Mouse (Mus musculus) R1 (cell line): ENCODE measurements at regions not wholly inside any gene's neighbourhood (a gene's known extent, or its start where the extent isn't known, plus 50 kb on each side); places are given as distances from the start of the nearest gene placed in this dataset.
"Not testable (repeated sequence)": the region's sequence is repeated elsewhere in the genome, so short reads cannot be mapped to it uniquely, and the experiment has no call there.

Experiments
- DNase-seq: peaks from one replicate; pipeline ENCODE4 v3.0.0-alpha.2; 2018; ENCODE audit warnings: low read depth, low spot score

- DNase-seq = no peak
These were observed 122.9 kb upstream of the Emcn start for GRCm38 (mm10) chr3:137217926-137218325.

GRCm38 (mm10) chr3:137226151-137226550 is 114.7 kb upstream of the Emcn start:
- DNase-seq = no peak

- no peak for DNase-seq
These were observed 113.6 kb upstream of the Emcn start for GRCm38 (mm10) chr3:137227122-137227838.

- no peak for DNase-seq
These were observed 112.5 kb upstream of the Emcn start for GRCm38 (mm10) chr3:137228416-137228815.

- DNase-seq = no peak
These were observed 98.0 kb upstream of the Emcn start for GRCm38 (mm10) chr3:137242877-137243276.

GRCm38 (mm10) chr3:137263907-137264306 is 77.0 kb upstream of the Emcn start:
- DNase-seq = no peak

GRCm38 (mm10) chr3:137267752-137268151 is 73.1 kb upstream of the Emcn start:
- no peak for DNase-seq

- DNase-seq = no peak
These were observed 65.4 kb upstream of the Emcn start for GRCm38 (mm10) chr3:137275444-137275843.

- DNase-seq = no peak
These were observed 61.6 kb upstream of the Emcn start for GRCm38 (mm10) chr3:137279284-137279683.

- DNase-seq = no peak
These were observed 59.8 kb upstream of the Emcn start for GRCm38 (mm10) chr3:137281052-137281451.

GRCm38 (mm10) chr3:137287558-137287957 is 53.3 kb upstream of the Emcn start:
- not testable (repeated sequence) for DNase-seq

- no peak for DNase-seq
These were observed 52.4 kb upstream of the Emcn start for GRCm38 (mm10) chr3:137288301-137288942.

- DNase-seq = no peak
These were observed 51.8 kb upstream of the Emcn start for GRCm38 (mm10) chr3:137288943-137289682.

- DNase-seq = no peak
These were observed 51.2 kb upstream of the Emcn start for GRCm38 (mm10) chr3:137289683-137289984.
